Mouse (Mus musculus) C2C12 (cell line): ENCODE measurements at regions not wholly inside any gene's neighbourhood (a gene's known extent, or its start where the extent isn't known, plus 50 kb on each side); places are given as distances from the start of the nearest gene placed in this dataset.

ENCODE experiments used
- CTCF ChIP-seq: IDR thresholded peaks from one replicate; pipeline ENCODE4 v1.5.1; 2011; ENCODE audit not compliant: control insufficient read depth, insufficient read depth, insufficient read length
- MAX ChIP-seq: IDR thresholded peaks from one replicate; pipeline ENCODE4 v1.6.1; 2011; ENCODE audit warnings: mild to moderate bottlenecking, control low read depth
- MYOG ChIP-seq: IDR thresholded peaks from one replicate; pipeline ENCODE4 v1.6.1; 2011; ENCODE audit not compliant: control insufficient read depth, insufficient read length; ENCODE audit errors: extremely low read depth
- USF1 ChIP-seq: IDR thresholded peaks from one replicate; pipeline ENCODE4 v1.6.1; 2011; ENCODE audit warnings: low read depth, mild to moderate bottlenecking, control low read depth, moderate library complexity

DNA sequence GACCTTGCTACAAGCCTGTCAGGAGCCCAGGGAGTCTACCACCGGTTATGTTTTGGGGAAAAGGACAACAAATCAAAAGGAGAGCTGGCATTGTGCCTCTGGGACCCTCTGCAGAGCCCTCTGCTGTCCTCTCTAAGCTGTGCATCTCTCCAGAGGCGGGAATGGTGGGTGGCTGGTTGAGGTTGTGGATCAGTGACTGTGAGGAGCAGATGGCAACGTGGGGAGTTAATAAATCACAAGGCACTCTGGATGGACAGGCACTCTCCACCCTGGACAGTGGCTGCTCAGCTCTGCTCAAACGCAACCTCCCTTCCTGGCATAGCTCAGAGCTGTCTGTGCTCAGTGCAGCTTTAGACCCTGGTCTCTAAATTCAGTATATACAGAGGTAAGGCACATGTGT lies 125.0 kb downstream of the Tsen15 start:
- TF ChIP-seq CTCF (no peak), USF1 (no peak), MAX (no peak), MYOG (no peak)
